Mouse (Mus musculus): ENCODE measurements around the gene Plce1.

Plce1 gene

DNA sequence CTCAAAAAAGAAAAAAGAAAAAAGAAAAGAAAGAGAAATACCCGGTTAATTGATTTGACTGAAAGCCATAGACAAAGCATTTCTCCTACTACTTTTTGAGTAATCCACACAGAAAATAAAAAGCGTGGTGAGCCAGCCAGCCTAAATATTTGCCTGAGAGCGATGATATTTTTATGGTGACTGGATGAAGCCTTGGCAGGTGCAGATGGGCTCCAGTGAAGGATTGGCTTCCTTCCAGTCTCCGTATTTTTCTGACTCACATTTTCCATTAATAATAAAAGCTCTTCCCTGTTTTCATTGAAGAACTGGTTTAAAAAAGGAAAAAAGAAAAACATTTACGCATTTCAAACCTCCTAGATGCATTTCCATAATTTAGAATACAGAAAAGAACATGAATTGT, 243.1 kb downstream of the Plce1 start:
- DNase-seq (ENCODE audit: low spot score), result no peak

DNA sequence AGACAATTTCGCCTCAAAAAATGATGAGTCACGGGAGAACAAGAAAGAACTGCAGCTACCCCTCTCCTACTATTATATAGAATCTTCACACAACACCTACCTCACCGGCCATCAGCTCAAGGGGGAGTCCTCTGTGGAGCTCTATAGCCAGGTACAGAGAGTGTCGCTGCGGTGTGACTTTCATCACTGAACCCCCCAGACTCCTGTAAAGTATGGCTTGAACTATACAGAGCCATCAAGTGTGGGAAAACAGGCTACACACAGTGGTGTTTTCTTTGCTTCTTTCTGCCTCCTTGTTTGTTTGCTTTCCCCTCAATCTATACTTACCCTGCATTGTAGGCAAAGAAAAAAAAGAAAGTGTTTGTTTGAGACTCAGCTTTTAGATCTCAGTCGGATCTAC, 247.9 kb downstream of the Plce1 start:
- DNase-seq (ENCODE audit: low spot score), result no peak

DNA sequence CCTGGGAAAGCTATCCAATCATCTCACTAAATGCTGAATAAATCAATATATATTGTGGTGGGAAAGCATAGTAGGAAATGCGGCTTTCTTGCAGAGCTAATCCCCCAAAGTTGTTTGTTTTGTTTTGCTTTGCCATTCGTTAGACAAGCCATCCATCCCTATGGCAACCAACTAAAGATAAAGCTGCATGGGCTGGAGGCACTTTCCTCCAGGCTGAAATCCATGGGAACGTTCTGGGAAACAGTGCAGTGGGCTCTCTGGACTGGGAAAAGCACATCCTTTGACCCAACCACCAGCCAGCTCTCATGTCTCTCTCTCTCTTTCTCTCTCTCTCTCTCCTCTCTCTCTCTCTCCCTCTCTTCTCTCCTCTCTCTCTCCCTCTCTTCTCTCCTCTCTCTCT, 248.4 kb downstream of the Plce1 start:
- DNase-seq (ENCODE audit: low spot score), result no peak

DNA sequence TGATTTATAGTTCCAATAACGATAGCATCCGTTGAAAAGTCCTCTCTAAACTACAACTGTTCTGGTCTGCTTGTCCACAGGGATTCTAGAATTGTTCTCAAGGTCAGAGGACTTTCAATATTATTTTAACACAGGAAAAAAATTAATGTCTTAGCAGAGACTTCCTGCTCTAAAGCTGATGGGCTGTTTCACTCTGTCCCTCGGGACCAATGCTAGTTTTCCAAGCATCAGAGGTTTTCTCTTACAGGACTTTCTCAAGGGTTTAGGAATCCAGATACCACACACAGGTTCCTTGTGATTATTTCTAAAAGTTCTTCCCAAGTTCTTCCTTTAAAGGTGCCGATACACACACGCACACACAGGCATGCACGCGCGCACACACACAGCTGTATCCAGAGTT, 263.6 kb downstream of the Plce1 start:
- DNase-seq (ENCODE audit: low spot score), result no peak

DNA sequence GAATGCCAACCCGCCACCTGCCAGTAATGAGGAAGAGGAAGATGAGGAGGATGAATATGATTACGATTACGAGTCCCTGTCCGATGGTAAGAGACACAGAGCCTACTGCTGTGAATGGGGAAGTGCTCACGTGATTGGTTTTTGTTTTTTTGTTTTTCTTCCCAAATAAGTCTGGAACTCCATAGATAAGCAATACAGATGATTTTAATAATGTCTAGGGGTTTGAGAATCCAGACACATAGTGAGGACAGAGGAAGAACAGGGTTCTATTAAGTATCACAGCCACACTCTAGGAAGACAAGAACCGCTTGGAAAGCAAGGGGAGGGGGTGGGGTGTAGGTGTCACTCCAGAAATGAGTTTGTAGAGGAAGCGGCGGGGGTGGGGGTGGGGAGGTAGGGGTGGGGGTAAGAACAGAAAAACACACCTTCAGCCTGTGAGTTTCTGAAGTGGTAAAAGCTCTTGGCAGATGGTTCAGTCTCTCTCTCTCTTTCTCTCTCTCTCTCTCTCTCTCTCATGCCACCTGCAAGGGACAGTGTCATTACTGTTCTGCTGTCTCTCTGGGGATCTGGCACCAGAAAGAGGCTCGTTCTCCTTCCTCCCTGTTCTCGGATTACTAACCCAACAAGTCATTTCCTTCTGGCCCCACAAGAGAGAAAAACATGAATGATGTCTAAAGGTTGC, 265.0 kb downstream of the Plce1 start:
- DNase-seq (ENCODE audit: low spot score), result no peak

DNA sequence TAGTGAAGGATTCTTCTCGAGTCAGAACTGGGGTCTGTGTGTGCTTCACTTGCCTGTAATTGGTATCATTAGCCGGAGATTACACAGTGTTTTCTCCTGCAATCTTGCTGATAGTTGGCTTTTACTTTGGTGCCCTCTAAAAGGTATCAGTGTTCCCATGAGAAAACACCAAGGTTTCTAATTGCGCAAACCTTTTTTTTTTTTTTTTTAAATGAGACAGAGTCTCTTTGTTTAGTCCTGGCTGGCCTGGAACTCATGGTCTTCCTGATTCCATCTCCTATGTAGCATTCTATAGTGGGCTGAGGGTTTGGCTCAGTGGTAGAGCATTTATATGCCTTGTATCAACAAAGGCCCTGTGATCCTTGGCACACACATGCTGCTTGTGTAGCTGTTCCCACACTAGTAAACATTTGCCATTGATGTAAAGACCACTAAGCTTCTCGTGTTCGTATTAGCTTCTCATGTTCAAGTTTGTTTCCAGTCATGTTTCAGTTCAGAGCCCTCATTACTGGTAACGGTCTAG, 265.6 kb downstream of the Plce1 start:
- DNase-seq (ENCODE audit: low spot score), result no peak

DNA sequence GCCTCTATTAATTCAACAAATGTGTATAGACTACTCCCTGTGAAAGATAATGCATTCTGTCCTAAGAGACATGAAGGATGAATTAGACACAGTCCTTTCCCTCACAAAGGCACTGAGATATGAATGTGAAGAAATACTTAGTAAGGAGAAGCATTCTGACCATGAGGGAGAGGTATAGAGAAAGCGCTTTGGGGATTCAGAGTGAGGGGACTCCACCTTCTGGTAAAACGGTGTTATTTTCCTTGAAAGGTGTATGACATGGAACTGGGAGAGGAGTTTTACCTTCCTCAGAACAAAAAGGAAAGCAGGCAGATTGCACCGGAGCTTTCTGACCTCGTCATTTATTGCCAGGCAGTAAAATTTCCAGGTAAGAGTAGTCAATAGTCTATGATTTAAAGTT, 269.3 kb downstream of the Plce1 start:
- no peak for DNase-seq (ENCODE audit: low spot score)

DNA sequence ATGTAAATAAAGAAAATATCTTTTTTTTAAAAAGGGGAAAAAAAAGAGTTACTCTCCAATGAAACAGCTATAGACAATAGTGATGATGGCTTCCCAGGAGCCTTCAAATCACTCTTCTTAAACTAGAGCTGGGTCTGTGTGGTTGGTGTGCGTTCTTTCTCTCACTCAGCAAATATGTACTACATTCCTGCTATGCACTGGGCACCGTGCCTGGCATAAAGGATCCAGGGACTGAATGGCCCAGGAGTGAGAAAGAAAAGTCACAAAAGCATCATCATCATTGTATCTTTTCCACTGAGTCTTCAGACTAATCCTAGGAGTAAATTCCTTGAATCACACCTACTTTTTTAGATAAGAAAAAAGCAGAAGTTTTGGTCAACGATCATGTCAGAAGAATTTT, 276.3 kb downstream of the Plce1 start:
- no peak for DNase-seq (ENCODE audit: low spot score)

DNA sequence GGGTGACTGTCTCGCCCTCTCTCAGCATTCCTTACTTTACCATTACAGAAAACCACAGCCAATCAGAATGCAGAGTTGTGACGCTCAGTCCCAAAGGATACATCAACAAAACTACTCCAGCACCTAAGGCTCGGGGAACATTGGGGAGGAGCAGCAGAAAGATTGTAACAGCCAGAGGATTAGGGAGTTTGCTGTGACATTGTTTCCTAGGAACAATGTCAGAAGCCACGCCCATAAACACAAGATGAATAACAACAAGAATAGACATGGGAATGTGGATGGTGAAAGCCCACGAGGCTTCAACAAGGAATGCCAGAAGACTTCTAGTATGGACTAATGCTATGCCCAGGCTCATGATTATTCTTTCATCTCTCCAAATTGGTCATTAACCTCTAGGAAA, 277.1 kb downstream of the Plce1 start:
- no peak for DNase-seq (ENCODE audit: low spot score)

DNA sequence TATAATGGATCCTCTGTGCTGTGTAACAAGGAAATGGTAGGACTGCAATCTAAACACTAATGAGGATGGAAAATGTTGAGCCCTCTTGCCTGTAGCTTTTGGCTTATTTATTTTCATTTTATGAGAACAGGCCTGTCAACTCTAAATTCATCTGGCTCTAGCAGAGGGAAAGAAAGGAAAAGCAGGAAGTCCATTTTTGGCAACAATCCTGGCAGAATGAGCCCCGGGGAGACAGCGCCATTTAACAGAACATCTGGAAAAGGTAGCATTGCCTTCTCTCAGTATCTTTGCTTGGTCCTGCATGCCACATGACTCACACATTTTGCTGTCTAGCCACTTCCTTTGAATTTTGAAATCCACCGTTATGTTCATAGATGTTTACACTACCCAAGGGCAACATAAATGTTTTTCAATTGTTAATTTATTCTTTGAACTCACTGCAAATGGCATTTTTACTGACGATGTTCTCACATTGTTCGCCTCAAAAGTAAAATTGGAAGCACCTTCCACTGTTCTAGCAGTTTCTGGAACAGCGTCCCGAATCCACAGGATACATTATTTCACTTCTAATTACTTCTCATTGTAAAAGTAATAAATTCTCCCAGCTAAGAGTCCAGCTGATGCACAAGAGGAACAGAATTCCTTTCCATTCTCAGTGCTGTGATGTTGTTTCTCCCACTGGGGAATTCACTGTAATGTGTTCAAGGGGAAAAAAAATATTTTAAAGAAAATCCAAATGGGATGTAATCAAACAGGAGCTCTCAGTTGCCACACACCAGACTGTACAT, 278.0 kb downstream of the Plce1 start:
- no peak for DNase-seq (ENCODE audit: low spot score)

DNA sequence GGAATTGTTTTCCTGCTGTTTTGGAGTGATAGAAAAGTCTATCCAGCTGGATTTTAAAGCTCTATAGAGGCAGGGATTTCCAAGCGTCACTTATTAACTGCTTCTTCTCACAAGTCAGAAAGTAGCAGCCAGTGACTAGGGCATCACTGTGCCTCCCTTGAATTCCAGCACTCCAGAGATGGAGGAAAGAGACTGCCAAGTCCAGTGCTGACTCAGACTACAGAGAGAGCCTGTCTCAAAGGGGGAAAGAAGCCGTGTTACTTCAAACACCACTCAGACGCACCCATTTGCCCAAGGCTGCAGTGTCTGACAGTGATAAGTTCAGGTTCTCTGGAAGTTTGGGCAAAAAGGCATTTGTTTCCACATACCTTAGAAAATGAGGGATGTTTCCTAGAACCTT, 279.5 kb downstream of the Plce1 start:
- no peak for DNase-seq (ENCODE audit: low spot score)

DNA sequence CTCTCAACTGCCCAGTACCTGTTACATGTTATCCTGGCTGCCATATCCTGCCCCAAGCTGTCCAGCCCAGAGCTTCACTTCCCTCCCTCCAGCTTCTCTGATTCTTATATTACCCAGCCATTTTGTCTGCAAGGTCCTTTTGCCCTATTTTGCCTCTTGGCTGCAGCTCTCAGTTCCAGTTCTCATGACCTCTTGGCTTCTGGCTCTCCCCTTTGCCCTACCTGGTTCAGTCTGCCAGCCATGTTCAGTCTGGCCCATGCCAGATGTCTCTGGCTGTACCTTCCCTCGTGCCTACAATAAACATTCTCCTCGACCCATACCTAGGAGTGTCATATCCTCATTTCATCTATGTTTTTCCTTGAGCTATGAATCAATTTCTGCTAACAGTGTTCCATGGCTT, 285.4 kb downstream of the Plce1 start:
- no peak for DNase-seq (ENCODE audit: low spot score)

DNA sequence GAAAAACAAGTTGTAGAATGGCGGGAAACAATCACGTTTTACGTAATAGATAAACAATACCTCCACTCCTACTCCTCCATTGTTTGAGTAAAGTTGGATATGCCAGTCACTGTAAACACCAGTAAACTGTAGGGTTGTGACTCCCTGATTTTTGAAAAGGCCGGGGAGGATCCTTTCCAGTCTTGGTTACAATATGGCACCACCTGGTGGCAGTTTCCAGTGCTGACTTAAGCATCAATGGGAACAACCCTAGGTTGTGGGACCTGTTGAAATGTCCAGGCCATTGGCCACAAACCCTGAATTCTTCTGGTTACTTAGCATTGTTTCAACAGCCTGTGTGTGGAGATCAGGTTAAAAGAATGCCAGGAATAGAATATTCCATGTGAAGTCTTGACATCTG, 294.6 kb downstream of the Plce1 start:
- DNase-seq (ENCODE audit: low spot score), result no peak

DNA sequence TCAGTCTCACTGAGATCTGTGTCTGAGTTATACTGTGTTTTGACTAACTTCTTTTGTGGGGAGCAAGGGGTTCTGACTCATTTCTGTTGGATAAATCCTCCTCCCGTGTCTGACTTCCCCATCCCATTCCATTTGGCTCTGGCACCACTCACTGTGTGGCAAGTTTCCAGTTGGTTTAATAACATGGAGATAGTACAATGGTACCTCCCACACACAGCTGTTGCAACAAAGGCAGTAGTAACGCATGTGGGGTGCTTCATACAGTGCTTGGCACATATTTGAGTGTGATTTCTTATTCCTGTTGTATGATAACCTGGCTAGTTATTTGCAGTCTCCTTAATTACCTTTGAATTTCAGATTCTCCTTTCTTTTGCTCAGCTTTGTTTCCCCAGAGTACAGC, 297.9 kb downstream of the Plce1 start:
- no peak for DNase-seq (ENCODE audit: low spot score)

DNA sequence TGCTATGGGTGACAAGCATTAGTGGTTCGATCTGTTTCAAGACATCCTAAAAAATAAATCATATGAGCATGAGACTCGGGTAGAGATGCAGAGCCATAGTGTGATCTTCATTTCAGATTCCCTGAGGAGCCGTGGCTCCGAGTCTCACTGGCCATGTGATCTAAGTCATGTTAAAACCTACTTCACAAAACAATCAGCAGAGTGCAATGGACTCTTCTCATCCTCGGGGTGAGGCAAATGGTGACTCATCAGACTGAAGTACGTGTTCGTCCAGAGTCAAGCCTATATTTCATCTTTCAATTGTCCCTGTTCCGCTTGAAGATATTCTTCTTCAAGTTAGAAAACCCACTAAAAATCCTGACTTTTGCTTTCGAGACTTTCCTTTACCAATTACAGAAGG, 302.6 kb downstream of the Plce1 start:
- peak; percentile 54 for DNase-seq (ENCODE audit: low spot score)

DNA sequence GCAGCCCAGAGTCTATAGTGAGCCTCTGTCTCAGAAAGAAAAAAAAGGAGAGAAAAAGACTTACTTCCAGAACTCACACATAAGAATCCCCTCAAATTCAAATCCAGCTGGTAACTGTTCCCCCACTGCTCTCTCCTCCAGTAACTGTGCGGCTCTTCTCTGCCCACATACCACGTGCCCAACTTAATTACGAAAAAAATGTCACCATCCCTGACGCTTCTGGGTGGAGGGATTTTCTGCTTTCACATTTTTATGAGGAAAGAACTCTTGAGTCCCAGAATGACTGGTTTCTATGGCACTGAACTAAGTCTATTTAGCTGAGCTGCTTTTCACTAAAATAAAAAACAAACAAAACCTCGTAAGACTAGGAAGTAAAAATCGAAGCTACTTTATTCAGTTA, 306.8 kb downstream of the Plce1 start:
- DNase-seq (ENCODE audit: low spot score), result no peak

DNA sequence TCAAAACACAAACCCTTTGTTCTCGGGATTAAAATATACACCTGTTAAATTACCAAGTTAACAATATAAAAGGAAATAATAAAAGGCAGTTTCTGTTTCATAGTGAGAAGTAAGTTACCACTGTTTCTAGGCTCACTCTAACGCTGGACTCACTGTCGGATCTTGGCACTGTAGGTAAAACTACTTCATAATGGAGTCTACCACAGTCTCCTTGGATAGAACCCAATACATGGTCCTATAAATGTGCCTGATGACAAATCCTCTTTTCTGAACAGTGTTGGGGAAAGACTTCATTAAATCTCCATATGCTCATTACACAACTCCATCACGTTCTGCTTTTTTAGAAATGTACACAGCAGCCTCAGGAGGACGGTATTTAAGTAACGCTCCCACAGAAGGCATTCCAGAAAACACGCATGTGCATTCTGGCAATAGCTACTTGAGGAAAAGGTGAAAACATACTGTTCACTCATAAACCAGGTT, 312.7 kb downstream of the Plce1 start:
- no peak for DNase-seq (ENCODE audit: low spot score)

DNA sequence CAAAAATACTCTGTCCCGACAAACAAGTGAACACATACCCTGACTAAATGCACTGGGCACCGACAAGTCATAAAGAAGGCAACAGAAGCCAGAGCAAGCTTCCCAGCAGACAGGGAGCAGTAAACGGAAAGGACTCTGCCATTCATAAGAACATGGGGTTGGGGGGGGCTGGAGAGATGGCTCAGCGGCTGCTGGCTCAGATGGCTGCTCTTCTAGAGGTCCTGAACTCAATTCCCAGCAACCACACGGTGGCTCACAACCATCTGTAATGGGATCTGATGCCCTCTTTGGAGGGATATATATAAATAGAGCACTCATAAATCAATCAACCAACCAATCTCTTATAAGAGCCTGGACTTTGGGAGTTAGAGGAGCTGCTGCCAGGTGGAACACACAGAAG, 315.6 kb downstream of the Plce1 start:
- no peak for DNase-seq (ENCODE audit: low spot score)

DNA sequence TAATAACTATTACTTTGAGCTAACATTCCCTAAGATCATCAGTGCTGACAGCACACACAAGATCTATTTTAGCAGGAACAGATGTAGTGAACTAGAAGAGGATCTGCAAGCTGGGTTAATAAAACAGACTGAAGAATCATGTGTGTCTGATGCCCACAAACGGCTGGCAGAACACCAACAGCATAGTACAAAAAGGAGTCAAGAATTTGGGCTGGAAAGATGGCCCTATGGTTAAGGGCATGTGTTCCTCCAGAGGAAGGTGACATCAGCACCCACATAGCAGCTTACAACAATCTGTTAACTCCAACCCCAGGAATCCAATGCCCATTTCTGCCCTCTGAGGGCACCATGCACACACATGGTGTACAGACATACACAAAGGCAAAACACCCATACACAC, 317.4 kb downstream of the Plce1 start:
- no peak for DNase-seq (ENCODE audit: low spot score)

DNA sequence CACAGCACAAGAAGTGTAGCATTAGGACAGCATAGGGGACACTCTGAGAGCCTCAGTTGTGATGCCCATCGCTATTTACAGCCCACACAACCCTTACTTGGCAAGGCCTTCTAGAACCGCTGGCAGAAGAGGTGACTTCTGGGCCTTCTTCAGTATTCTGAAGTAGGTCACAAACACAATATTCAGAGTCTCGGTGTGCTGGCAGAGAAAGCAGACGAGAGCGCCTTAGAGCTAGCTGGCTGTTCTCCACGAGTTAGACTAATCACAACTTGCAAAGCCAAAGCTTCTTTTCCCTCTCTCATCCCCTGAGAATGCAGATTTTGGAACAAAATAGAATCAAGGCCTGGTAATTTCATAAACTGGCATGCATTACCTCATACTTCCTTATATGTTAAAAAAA, 317.9 kb downstream of the Plce1 start:
- no peak for DNase-seq (ENCODE audit: low spot score)

DNA sequence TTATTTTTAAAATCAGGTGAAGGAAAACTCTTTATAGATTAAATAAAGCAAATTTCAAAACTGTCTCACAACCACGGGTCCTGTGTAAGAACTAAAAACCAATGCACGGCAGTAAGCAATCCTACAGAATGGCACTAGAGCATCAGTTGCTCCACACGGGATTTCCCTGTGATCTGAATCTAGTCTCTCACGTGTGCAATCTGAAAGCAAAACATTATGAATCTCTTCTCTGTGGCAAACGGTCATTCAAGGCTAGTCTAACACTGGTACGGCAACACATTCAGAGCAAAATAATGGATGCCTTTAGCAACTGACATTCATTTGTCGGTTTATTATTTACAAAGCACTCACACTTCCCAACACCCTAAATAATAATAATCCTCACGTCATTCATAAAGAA, 337.3 kb downstream of the Plce1 start:
- peak; percentile 22 for DNase-seq (ENCODE audit: low spot score)

DNA sequence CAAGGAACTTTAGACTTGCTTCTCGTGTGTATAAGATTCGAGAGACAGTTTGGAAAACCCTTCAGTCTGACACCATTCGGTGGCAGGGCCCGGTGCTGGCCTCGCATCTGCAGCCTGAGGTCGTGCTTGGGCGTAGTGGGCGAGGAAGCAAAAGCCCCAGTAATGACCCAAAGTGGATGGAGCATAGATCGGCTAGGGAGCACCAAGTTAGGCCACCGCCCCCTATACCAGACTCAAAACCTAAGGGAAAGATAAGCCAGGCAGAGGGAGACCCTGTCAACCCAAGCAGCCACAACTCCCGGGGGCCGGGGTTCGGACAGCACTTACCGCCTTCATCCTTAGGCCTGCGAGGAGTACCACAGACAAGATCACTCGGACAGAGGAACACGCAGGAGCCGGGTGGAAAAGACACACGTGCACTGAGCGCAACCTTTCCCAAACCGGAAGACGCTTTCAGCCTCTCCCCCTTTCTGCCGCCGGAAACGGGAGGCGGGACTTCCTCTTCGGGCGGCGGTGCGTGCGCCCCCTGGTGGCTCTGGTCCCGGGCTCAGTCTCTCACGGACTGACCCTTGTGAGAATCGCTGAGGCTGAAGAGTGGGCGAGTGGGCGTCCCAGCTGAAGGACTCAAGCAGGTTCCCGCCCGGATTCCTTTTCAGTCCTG, 338.0 kb downstream of the Plce1 start, which contains the start of gene Noc3l:
TSS of gene Noc3l (minus strand) at position 472 of the 661 bp plus-strand sequence.
- DNase-seq (ENCODE audit: low spot score), result peak; percentile 78

DNA sequence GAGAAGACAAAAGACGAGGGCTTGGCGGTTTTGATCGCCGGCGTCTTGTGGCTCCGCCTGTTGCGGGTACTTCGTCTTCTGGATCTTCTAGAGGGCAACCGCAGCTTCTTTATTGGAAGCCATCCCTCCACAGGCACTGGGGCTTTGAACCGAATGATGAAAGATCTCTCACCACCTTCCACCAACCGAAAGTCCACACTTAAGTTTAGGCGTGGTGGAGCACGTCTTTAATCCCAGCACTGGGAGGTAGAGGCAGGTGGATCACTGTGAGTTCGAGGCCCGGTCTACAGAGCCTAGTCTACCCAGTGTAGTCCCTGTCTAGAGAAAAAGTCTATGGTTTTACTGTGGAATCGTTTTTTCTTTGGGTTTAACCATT, 338.5 kb downstream of the Plce1 start:
- DNase-seq (ENCODE audit: low spot score), result no peak

Data from MN1 (cell line).